ENCODE assay signal across 12 mouse cellular contexts in genomic region chr6:83414601-83415355, GRCm38 (mm10). TPM values are rescaled to one million over a fixed set of nuclear protein-coding genes. Genes with fewer than 3 reads are reported as not detected.
DNase-seq lines count a peak whose midpoint lies in the region; TF ChIP-seq lines count a peak whose summit lies in the region.
"Had no signal": no experiment of that assay in that cellular context is flagged by ENCODE, and none has a peak within 500 bp of the region (broad histone marks: within the 10 kb centered on the region; RNA-seq: fewer than 3 reads in every experiment).

No protein-coding gene starts in this region.

- no peak for TF ChIP-seq CTCF in layer of hippocampus, adult 2 months (conservative IDR thresholded peaks at IDR 0.05)

- peak overlapping the region; percentile 75 for H3K27ac ChIP-seq in layer of hippocampus, adult 2 months
- H3K27ac ChIP-seq: embryonic facial prominence, embryonic 12.5 days had no signal

- H3K4me3 ChIP-seq in layer of hippocampus, adult 2 months = no peak overlapping the region
- H3K4me3 ChIP-seq: embryonic facial prominence, embryonic 12.5 days had no signal

- DNase-seq in layer of hippocampus, adult 2 months (ENCODE audit: low spot score in 2 of 2) = no peak
- no peak for DNase-seq in layer of hippocampus, postnatal 10 days (ENCODE audit: low spot score in 2 of 2)
- DNase-seq in CD4-positive helper T cell, adult 2 months (ENCODE audit: low read depth, low spot score) = peak; percentile 77
- peak; percentile 62 for DNase-seq in T-cell, adult 2 months (ENCODE audit: low spot score)
- DNase-seq in naive thymus-derived CD4-positive, alpha-beta T cell, adult 2 months (ENCODE audit: low read depth) = peak; percentile 75
- no peak for DNase-seq in testis, postnatal 10 days (ENCODE audit: low spot score)
- no peak for DNase-seq in natural killer cell, adult 2 months (ENCODE audit: low spot score in 2 of 2)
- no peak for DNase-seq in heart, postnatal 14 days
- DNase-seq: cerebellum, adult 11 months; kidney, adult 8-10 months; kidney, postnatal 36 days had no signal

- intact Hi-C loops in heart, postnatal 14 days (cut with DNase I) = loop anchor here (5.0 kb wide), 1 partner anchor 43 kb away; the partner anchor contains the start of gene Tet3

RNA-seq across cellular contexts. Expression of gene Tet3, which starts 44.1 kb away (rescaled TPM):
- total RNA-seq in layer of hippocampus, adult 2 months (2021) = 10 to 100 TPM; 61.0 to 65.9 TPM
- 100 to 1,000 TPM; 102 TPM for total RNA-seq in layer of hippocampus, postnatal 10 days (2021)
- total RNA-seq in heart, postnatal 14 days (2021) = 10 to 100 TPM; 46.2 to 49.0 TPM

Comparison
In these comparisons a context has a peak if more than half of its experiments do, and no peak if none do; other contexts are left out.
1. DNase-seq: peak in CD4-positive helper T cell, adult 2 months (single experiment), T-cell, adult 2 months (single experiment) and naive thymus-derived CD4-positive, alpha-beta T cell, adult 2 months (single experiment); none in layer of hippocampus, adult 2 months (0 of 2), layer of hippocampus, postnatal 10 days (0 of 2), testis, postnatal 10 days (single experiment), natural killer cell, adult 2 months (0 of 2) and heart, postnatal 14 days (0 of 2).